Mouse (Mus musculus) hindbrain, embryonic 14.5 days (tissue): ENCODE measurements at regions not wholly inside any gene's neighbourhood (a gene's known extent, or its start where the extent isn't known, plus 50 kb on each side); places are given as distances from the start of the nearest gene placed in this dataset.

ENCODE experiments used
- ATAC-seq: fragments of 200-750 bp; cut with Nextera tagmentation; 2 replicates; pipeline ENCODE4 v1.8.0; 2017; ENCODE audit warnings: moderate number of reproducible peaks, mild to moderate bottlenecking, moderate TSS enrichment, moderate library complexity; ENCODE audit not compliant: low FRiP score
- DNase-seq: peaks from one replicate; pipeline ENCODE4 v3.0.0-alpha.2; 2015; ENCODE audit warnings: low spot score
- H3K27ac ChIP-seq: fragments of 300-500 bp; sonication (generic); 2 replicates; pipeline ENCODE4 v1.5.1; 2014; ENCODE audit warnings: mild to moderate bottlenecking, moderate library complexity
- H3K27me3 ChIP-seq: fragments of 300-500 bp; sonication (generic); 2 replicates; pipeline ENCODE4 v1.6.1; 2014; ENCODE audit warnings: mild to moderate bottlenecking, low read length, mixed read lengths; ENCODE audit not compliant: control insufficient read depth, insufficient read depth
- H3K36me3 ChIP-seq: fragments of 300-500 bp; sonication (generic); replicated peaks from 2 replicates; pipeline ENCODE4 v1.6.1; 2014; ENCODE audit not compliant: control insufficient read depth, insufficient read depth
- H3K4me1 ChIP-seq: fragments of 300-500 bp; sonication (generic); replicated peaks from 2 replicates; pipeline ENCODE4 v1.6.1; 2014; ENCODE audit warnings: antibody characterized with exemption, low read length, mixed read lengths; ENCODE audit not compliant: control insufficient read depth, insufficient read depth
- H3K4me2 ChIP-seq: fragments of 300-500 bp; sonication (generic); replicated peaks from 2 replicates; pipeline ENCODE4 v1.6.1; 2014; ENCODE audit warnings: mild to moderate bottlenecking, moderate library complexity
- H3K4me3 ChIP-seq: fragments of 300-500 bp; sonication (generic); replicated peaks from 2 replicates; pipeline ENCODE4 v1.5.1; 2014; ENCODE audit warnings: mild to moderate bottlenecking, low read length
- H3K9ac ChIP-seq: fragments of 300-500 bp; sonication (generic); 2 replicates; pipeline ENCODE4 v1.6.1; 2014
- H3K9me3 ChIP-seq: fragments of 300-500 bp; sonication (generic); 2 replicates; pipeline ENCODE4 v1.6.1; 2016; ENCODE audit warnings: low read length; ENCODE audit not compliant: control insufficient read depth
- WGBS: fragments of 180-500 bp; shearing (Covaris S2); extraction: QIAGEN DNeasy Blood & Tissue Kit; methylation state at CpG from one replicate; pipeline ENCODE4 v1.1.7; 2014; 5-methylcytosine and 5-hydroxymethylcytosine counted together

DNA sequence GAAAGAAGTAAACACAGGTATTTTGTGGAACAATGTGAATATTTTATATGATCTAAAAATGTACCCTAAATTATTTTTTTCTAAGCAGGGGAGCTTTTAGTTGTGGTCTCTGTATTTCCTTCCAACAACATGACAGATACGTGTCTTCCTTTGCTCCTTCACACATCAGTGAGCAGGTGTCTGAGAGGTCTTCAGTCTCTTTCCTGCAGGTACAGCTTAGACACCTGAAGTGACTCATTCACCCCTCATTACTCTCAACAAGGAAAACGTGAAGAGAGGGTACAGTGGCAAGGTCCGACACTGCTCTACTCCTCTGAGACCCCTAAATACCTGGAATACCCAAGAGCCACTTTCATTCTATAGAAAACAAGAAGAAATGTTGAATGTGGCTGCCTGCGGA is 103.5 kb upstream of the Bcl6 start:
- H3K4me3 ChIP-seq, result no peak overlapping the region
- no peak overlapping the region for H3K9ac ChIP-seq

DNA sequence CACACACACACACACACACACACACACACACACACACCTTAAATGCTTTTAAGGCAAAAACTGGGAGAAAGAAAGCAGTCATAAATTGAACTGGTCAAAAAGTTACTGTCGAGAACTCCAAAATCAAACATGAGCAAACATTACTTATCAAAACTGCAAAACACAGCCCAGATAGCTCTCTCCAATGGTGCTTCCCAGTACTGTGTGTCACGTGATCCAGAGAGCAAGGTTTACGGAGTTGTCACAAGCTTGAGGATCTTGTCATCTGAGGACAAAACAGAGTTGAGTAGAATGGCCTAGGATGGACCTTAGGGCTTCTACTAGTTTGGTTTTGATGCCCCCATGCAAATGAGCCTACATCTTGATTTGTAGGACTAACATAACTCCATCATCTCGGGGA is 102.3 kb upstream of the Bcl6 start:
- Histone ChIP-seq H3K27me3 (no peaks in the 10 kb centered on the region), H3K27ac (no peak overlapping the region), H3K9me3 (no peaks in the 10 kb centered on the region), H3K4me3 (no peak overlapping the region), H3K4me1 (no peaks in the 10 kb centered on the region), H3K4me2 (no peak overlapping the region), H3K9ac (no peak overlapping the region), H3K36me3 (no peaks in the 10 kb centered on the region)
- WGBS, result 90% methylated on average over 4 of the region's 4 CpGs
- ATAC-seq (no peak), DNase-seq (no peak)

More for the DNA sequence above, 103.5 kb upstream of the Bcl6 start:
- ATAC-seq (no peak), DNase-seq (no peak)
- no peaks in the 10 kb centered on the region for H3K27me3 ChIP-seq
- H3K27ac ChIP-seq, result no peak overlapping the region
- no peaks in the 10 kb centered on the region for H3K36me3 ChIP-seq
- WGBS, result 78% methylated on average over 4 of the region's 4 CpGs
- H3K4me2 ChIP-seq, result no peak overlapping the region
- no peaks in the 10 kb centered on the region for H3K9me3 ChIP-seq
- H3K4me1 ChIP-seq, result no peaks in the 10 kb centered on the region

DNA sequence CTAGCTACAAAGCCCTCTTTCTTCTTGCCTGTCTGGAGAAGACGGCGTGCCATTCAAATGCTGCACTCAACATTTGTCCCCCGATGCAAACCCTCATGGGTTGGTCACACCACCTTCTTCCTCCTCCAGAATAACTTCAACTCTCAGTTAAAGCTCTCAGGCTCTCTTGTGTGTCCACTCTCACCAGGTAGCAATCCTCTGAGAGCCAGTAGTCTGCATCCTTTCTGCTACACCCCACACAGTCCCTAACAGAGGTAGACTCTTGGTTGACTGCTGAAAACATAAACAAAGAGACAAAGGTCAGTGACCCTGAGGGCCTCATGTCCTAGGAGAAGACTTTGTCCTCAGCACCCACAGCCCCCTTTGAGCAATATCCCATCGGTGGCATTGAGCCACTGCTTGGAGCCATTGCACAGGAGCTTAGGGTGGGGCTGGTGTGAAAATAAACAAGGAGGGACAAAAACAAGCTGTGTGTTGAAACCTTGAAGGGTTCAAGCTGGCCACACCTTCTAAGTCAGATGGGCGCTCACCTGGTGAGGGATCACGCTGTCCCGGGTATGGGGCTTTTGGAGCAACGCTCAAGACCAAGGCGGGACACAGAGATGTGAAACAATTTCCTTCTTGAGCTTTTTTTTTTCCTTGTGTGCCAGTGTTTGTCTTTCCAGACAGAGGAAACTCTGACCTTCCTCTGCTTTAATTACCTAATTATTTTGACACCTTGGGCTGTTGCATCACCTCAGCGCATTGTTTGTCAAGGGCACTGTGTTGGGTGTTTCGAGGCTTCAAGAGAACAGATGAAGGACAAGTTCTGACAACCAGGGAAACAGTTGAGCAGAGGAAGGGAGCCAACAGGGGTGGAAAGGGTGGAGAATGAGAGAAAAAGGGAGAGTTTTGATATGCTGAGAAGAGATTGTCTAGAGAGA is 101.4 kb upstream of the Bcl6 start:
- no peak overlapping the region for H3K27ac ChIP-seq
- H3K4me2 ChIP-seq, result no peak overlapping the region
- ATAC-seq (no peak), DNase-seq (no peak)
- H3K9ac ChIP-seq, result no peak overlapping the region
- no peaks in the 10 kb centered on the region for H3K27me3 ChIP-seq
- 95% methylated on average over 11 of the region's 11 CpGs for WGBS
- H3K9me3 ChIP-seq, result no peaks in the 10 kb centered on the region
- no peaks in the 10 kb centered on the region for H3K36me3 ChIP-seq
- H3K4me1 ChIP-seq, result no peaks in the 10 kb centered on the region
- H3K4me3 ChIP-seq, result no peak overlapping the region

GRCm38 (mm10) chr16:24083966-24084365 is 95.3 kb upstream of the Bcl6 start:
- no peak for DNase-seq
- 91% methylated on average over 8 of the region's 8 CpGs for WGBS
- ATAC-seq, result no peak

GRCm38 (mm10) chr16:24080471-24080870 is 91.8 kb upstream of the Bcl6 start:
- no peak for DNase-seq
- WGBS, result 94% methylated on average over 5 of the region's 5 CpGs
- Histone ChIP-seq H3K9ac (no peak overlapping the region), H3K4me1 (no peaks in the 10 kb centered on the region), H3K36me3 (no peaks in the 10 kb centered on the region), H3K27ac (no peak overlapping the region), H3K4me3 (no peak overlapping the region), H3K27me3 (no peaks in the 10 kb centered on the region), H3K9me3 (no peaks in the 10 kb centered on the region), H3K4me2 (no peak overlapping the region)
- ATAC-seq, result no peak

More at GRCm38 (mm10) chr16:24083966-24084365, 95.3 kb upstream of the Bcl6 start:
- H3K36me3 ChIP-seq, result no peaks in the 10 kb centered on the region
- no peak overlapping the region for H3K4me3 ChIP-seq
- H3K4me2 ChIP-seq, result no peak overlapping the region
- no peaks in the 10 kb centered on the region for H3K27me3 ChIP-seq
- H3K27ac ChIP-seq, result no peak overlapping the region
- H3K9ac ChIP-seq, result no peak overlapping the region
- no peaks in the 10 kb centered on the region for H3K4me1 ChIP-seq
- no peaks in the 10 kb centered on the region for H3K9me3 ChIP-seq

GRCm38 (mm10) chr16:24078622-24079021 is 90.0 kb upstream of the Bcl6 start:
- ATAC-seq (no peak), DNase-seq (no peak)
- Histone ChIP-seq H3K27me3 (no peaks in the 10 kb centered on the region), H3K4me1 (no peaks in the 10 kb centered on the region), H3K9me3 (no peaks in the 10 kb centered on the region), H3K4me2 (no peak overlapping the region), H3K36me3 (no peaks in the 10 kb centered on the region), H3K4me3 (no peak overlapping the region), H3K27ac (no peak overlapping the region), H3K9ac (no peak overlapping the region)
- 89% methylated on average over 1 of the region's 1 CpGs for WGBS

DNA sequence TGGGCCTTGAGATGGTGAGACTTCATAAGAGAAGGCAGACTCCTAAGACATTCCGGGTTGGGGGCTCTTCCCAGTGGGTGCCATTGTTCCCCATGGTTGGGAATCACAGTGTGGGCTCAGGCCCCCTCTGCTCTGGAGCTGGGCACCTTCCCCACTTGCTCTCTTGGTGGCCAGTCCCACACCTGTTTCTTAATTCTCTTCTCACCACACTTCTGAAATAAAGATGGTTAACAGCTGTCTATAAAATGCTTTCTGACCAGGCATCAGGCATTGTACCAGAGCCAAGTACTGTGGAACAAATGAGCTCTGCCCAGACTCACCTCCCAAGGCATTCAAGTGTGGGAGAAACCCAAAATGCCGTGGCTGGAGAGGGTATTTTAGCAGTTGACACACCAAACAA is 88.8 kb upstream of the Bcl6 start:
- H3K27me3 ChIP-seq, result no peaks in the 10 kb centered on the region
- DNase-seq, result no peak
- no peaks in the 10 kb centered on the region for H3K36me3 ChIP-seq
- H3K9ac ChIP-seq, result no peak overlapping the region
- no peak overlapping the region for H3K4me2 ChIP-seq
- WGBS, result 80% methylated on average over 2 of the region's 2 CpGs
- no peaks in the 10 kb centered on the region for H3K9me3 ChIP-seq
- ATAC-seq, result no peak
- H3K4me3 ChIP-seq, result no peak overlapping the region
- no peaks in the 10 kb centered on the region for H3K4me1 ChIP-seq
- no peak overlapping the region for H3K27ac ChIP-seq

- no peaks in the 10 kb centered on the region for H3K4me1 ChIP-seq
- 90% methylated on average over 4 of the region's 4 CpGs for WGBS
- H3K4me3 ChIP-seq, result no peak overlapping the region
- no peak overlapping the region for H3K4me2 ChIP-seq
- ATAC-seq (no peak), DNase-seq (no peak)
- no peaks in the 10 kb centered on the region for H3K36me3 ChIP-seq
- no peak overlapping the region for H3K27ac ChIP-seq
- no peaks in the 10 kb centered on the region for H3K27me3 ChIP-seq
- no peak overlapping the region for H3K9ac ChIP-seq
- no peaks in the 10 kb centered on the region for H3K9me3 ChIP-seq
Observed at GRCm38 (mm10) chr16:24076799-24077136, 88.1 kb upstream of the Bcl6 start.

GRCm38 (mm10) chr16:24076109-24076798 is 87.6 kb upstream of the Bcl6 start:
- H3K4me2 ChIP-seq, result no peak overlapping the region
- H3K4me3 ChIP-seq, result no peak overlapping the region
- no peaks in the 10 kb centered on the region for H3K36me3 ChIP-seq
- no peaks in the 10 kb centered on the region for H3K4me1 ChIP-seq
- 89% methylated on average over 4 of the region's 4 CpGs for whole genome bisulfite sequencing
- H3K9me3 ChIP-seq, result no peaks in the 10 kb centered on the region
- ATAC-seq (no peak), DNase-seq (no peak)
- no peaks in the 10 kb centered on the region for H3K27me3 ChIP-seq
- H3K27ac ChIP-seq, result no peak overlapping the region
- H3K9ac ChIP-seq, result no peak overlapping the region
